ENCODE assay signal across 18 mouse cellular contexts in genomic region chr16:33113726-33114125, GRCm38 (mm10). TPM values are rescaled to one million over a fixed set of nuclear protein-coding genes. Genes with fewer than 3 reads are reported as not detected.
DNase-seq lines count a peak whose midpoint lies in the region; ATAC-seq lines count a peak whose summit lies in the region.
"Had no signal": no experiment of that assay in that cellular context is flagged by ENCODE, and none has a peak within 500 bp of the region (broad histone marks: within the 10 kb centered on the region; RNA-seq: fewer than 3 reads in every experiment).

No protein-coding gene starts in this region.

- no peak overlapping the region for H3K4me2 ChIP-seq in kidney, embryonic 14.5 days (replicated peaks; ENCODE audit: low read depth, low read length)
- H3K4me2 ChIP-seq: neural tube, embryonic 12.5 days had no signal

- no peaks in the 10 kb centered on the region for H3K4me1 ChIP-seq in kidney, embryonic 14.5 days (ENCODE audit: control insufficient read depth, insufficient read depth, low read length)

- H3K27ac ChIP-seq in kidney, embryonic 14.5 days (ENCODE audit: low read depth, low read length), result no peak overlapping the region
- H3K27ac ChIP-seq: neural tube, embryonic 12.5 days had no signal

- 42% methylated on average over 4 of the region's 4 CpGs for WGBS in kidney, embryonic 14.5 days

- DNase-seq in cerebellum, adult 8-10 months, result peak; percentile 7
- DNase-seq in cerebellum, adult 11 months, result no peak
- peak; percentile 17 to 28 for DNase-seq in kidney, postnatal 4 days
- peak; percentile 74 for DNase-seq in retina, postnatal 1 day
- no peak for DNase-seq in retina, embryonic 14.5 days (ENCODE audit: low spot score)
- DNase-seq in retina, postnatal 7 days (ENCODE audit: low read depth, low spot score), result peak; percentile 13
- DNase-seq: adrenal gland, adult 2 months; heart, adult 18-20 months; heart, postnatal 4 days; kidney, adult 9 months; liver; liver, postnatal 0 days; lung, postnatal 36 days; thymus, postnatal 14 days had no signal

- H3K27me3 ChIP-seq in kidney, embryonic 14.5 days (ENCODE audit: control insufficient read depth, insufficient read depth, low read length), result no peaks in the 10 kb centered on the region
- H3K27me3 ChIP-seq: CH12.LX; neural tube, embryonic 12.5 days had no signal

- H3K4me3 ChIP-seq in kidney, embryonic 14.5 days (ENCODE audit: low read length), result no peak overlapping the region
- H3K4me3 ChIP-seq: neural tube, embryonic 12.5 days had no signal

- no peaks in the 10 kb centered on the region for H3K9me3 ChIP-seq in kidney, embryonic 14.5 days (ENCODE audit: control insufficient read depth, low read length)
- H3K9me3 ChIP-seq: neural tube, embryonic 12.5 days had no signal

- H3K9ac ChIP-seq in kidney, embryonic 14.5 days (ENCODE audit: low read depth, low read length), result no peak overlapping the region
- H3K9ac ChIP-seq: liver, postnatal 0 days; neural tube, embryonic 12.5 days had no signal

- ATAC-seq in kidney, embryonic 14.5 days (ENCODE audit: low FRiP score, low TSS enrichment), result no peak
- ATAC-seq: inflammation-experienced regulatory T-cells, adult 6 months; liver, postnatal 0 days had no signal

- 0 out of 2 replicates have a peak, but pooled peaks cover 5% of the 10 kb centered on the region for H3K36me3 ChIP-seq in kidney, embryonic 14.5 days (ENCODE audit: control insufficient read depth, insufficient read depth, low read length)

RNA-seq across cellular contexts. Expression of gene Lmln, which starts 51.4 kb away (rescaled TPM):
- polyA plus RNA-seq in kidney, embryonic 14.5 days (2014; fragmentation: Nextera tagmentation; extraction: Ambion mirVana), result 1.5 and 5.0 TPM in 2 replicates

RNA-seq across cellular contexts. Expression of gene Rpl35a, which starts 57.5 kb away (rescaled TPM):
- 1,051 and 1,546 TPM in 2 replicates for polyA plus RNA-seq in kidney, embryonic 14.5 days (2014; fragmentation: Nextera tagmentation; extraction: Ambion mirVana)

RNA-seq across cellular contexts. Expression of gene Iqcg, which starts 57.7 kb away (rescaled TPM):
- 5.1 and 5.6 TPM in 2 replicates for polyA plus RNA-seq in kidney, embryonic 14.5 days (2014; fragmentation: Nextera tagmentation; extraction: Ambion mirVana)

Comparison
In these comparisons a context has a peak if more than half of its experiments do, and no peak if none do; other contexts are left out.
1. DNase-seq: peak in cerebellum, adult 8-10 months (single experiment), kidney, postnatal 4 days (2 of 2), retina, postnatal 1 day (single experiment) and retina, postnatal 7 days (single experiment); none in cerebellum, adult 11 months (single experiment) and retina, embryonic 14.5 days (single experiment).